Mouse (Mus musculus) hindbrain, embryonic 10.5 days (tissue): ENCODE measurements at regions not wholly inside any gene's neighbourhood (a gene's known extent, or its start where the extent isn't known, plus 50 kb on each side); places are given as distances from the start of the nearest gene placed in this dataset.

ENCODE experiments used
- DNase-seq: peaks from one replicate; pipeline ENCODE4 v3.0.0-alpha.2; 2017; ENCODE audit warnings: low spot score
- H3K27ac ChIP-seq: fragments of 300-500 bp; sonication (generic); 2 replicates; pipeline ENCODE4 v1.5.1; 2016; ENCODE audit warnings: mild to moderate bottlenecking, moderate library complexity
- H3K27me3 ChIP-seq: fragments of 300-500 bp; sonication (generic); 2 replicates; pipeline ENCODE4 v1.6.1; 2016; ENCODE audit warnings: mild to moderate bottlenecking; ENCODE audit not compliant: poor library complexity, insufficient read depth, severe bottlenecking
- H3K36me3 ChIP-seq: fragments of 300-500 bp; sonication (generic); 2 replicates; pipeline ENCODE4 v1.6.1; 2016; ENCODE audit warnings: mild to moderate bottlenecking, moderate library complexity
- H3K4me1 ChIP-seq: fragments of 300-500 bp; sonication (generic); replicated peaks from 2 replicates; pipeline ENCODE4 v1.6.1; 2016; ENCODE audit warnings: mild to moderate bottlenecking
- H3K4me3 ChIP-seq: fragments of 300-500 bp; sonication (generic); 2 replicates; pipeline ENCODE4 v1.5.1; 2016; ENCODE audit warnings: mild to moderate bottlenecking, moderate library complexity
- H3K9me3 ChIP-seq: fragments of 300-500 bp; sonication (generic); 2 replicates; pipeline ENCODE4 v1.6.1; 2016; ENCODE audit warnings: mild to moderate bottlenecking, moderate library complexity
- WGBS: fragments of 180-500 bp; shearing (Covaris S2); methylation state at CpG from one replicate; pipeline ENCODE4 v1.1.7; 2016; 5-methylcytosine and 5-hydroxymethylcytosine counted together

DNA sequence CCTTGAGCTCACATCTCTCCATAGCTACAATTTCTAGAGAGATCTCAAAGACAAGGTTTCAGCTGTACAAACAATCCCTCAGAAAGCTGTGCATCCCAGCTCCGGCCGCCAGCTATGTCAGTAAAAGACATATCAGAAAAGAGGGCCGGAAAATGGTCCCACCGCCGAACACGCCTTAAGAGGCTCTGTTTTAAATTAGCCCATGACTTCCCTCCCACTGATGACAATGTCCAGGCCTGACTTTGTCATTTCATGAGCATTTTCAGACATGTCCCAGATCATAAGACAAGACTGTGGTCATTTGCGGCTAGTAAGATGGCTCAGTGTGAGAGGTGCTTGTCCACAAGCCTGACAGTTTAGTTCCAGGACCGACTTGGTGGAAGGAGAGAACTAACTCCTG is 78.0 kb upstream of the Mgme1 start:
- H3K27ac ChIP-seq = no peak overlapping the region
- WGBS = 79% methylated on average over 8 of the region's 8 CpGs
- H3K27me3 ChIP-seq = peaks cover 12% of the 10 kb centered on the region

DNA sequence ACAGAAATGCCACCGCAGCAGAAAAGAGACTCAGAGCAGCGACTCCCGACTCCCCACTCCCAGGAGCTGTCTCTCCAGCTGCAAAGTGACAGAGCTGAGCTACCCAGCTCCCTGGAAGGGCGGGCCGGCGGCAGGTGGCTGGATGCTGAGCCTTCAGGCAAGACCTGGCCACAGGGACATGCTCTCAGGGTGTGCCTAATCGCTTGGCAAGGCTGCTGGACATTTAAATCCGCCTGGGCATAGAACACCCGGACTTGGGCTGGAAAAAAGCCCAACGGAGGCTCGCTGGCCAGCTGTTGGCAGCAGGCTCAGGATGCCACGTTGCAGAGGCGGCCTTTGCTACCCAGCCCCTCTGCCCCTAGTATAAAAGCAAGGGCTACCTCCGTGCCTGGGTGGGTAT is 74.6 kb upstream of the Mgme1 start:
- WGBS = 65% methylated on average over 14 of the region's 14 CpGs
- peaks cover 9% of the 10 kb centered on the region for H3K4me1 ChIP-seq

More for the DNA sequence above, 78.0 kb upstream of the Mgme1 start:
- no peak overlapping the region for H3K4me3 ChIP-seq
- DNase-seq = no peak
- no peaks in the 10 kb centered on the region for H3K36me3 ChIP-seq
- no peaks in the 10 kb centered on the region for H3K9me3 ChIP-seq
- H3K4me1 ChIP-seq = peaks cover 19% of the 10 kb centered on the region

DNA sequence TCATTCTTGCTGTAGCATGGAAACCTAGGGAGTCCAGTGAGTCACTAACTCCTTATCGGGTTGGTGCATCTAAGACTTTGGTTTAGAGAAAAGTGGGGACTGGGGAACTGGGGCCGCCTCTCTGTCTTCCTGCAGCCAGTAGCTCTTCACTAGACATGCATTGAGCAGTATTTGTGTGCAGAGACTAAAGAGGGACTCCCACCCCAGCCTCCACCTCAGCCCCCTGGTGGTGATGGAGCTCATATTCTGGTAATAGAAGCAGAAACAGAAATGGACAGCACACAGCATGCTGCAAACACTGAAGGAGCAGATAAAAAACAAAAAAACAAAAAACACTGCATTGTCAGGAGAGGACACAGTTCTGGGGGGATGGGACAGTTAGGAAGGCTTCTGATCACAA is 73.3 kb upstream of the Mgme1 start:
- 0 out of 2 replicates have a peak, but pooled peaks cover 2% of the 10 kb centered on the region for H3K9me3 ChIP-seq
- DNase-seq = peak; percentile 38
- peaks cover 5% of the 10 kb centered on the region; the same call in 1 of the 2 replicates for H3K27me3 ChIP-seq
- no peak overlapping the region for H3K27ac ChIP-seq
- peaks cover 9% of the 10 kb centered on the region for H3K4me1 ChIP-seq
- WGBS = 77% methylated on average over 2 of the region's 2 CpGs
- no peaks in the 10 kb centered on the region for H3K36me3 ChIP-seq
- H3K4me3 ChIP-seq = no peak overlapping the region

More for the DNA sequence above, 74.6 kb upstream of the Mgme1 start:
- Histone ChIP-seq H3K36me3 (no peaks in the 10 kb centered on the region), H3K4me3 (no peak overlapping the region), H3K27me3 (peaks cover 5% of the 10 kb centered on the region; the same call in 1 of the 2 replicates), H3K9me3 (0 out of 2 replicates have a peak, but pooled peaks cover 2% of the 10 kb centered on the region), H3K27ac (peak overlapping the region; percentile 13; the same call in 1 of the 2 replicates)
- no peak for DNase-seq

DNA sequence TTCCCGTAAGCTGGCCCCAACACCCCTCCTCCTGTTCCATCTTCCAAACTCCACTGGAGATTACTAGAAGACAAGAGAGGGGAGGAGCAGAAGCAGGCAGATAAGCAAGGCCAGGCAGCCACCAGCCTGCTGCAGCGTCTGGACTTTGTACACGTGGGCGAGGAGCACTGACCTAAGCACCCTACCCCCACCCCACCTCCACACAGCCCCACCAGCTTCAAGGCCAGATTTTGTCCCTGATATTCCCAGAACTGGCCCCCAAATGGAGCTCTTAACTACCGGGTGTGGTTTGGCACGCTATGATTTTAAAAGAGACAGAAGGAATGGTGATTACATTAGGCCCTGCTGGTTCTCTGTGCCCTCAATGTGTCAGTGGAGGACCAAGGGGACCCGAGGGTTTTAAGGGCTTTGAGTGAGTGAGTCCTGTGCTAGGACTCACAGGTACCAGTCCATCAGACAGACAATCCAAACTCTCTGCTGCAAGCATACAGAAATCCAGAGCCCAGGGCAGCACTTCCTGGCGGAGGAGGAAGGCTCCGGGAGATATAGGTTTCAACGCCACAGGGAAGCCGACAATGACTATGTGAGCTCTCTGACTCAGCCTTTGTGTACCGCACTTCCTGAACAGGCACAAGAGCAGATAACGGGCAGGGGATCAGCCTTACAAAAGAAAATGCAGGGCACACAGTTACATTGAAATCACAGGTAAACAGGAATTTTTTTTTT is 72.0 kb upstream of the Mgme1 start:
- Histone ChIP-seq H3K27me3 (peaks cover 5% of the 10 kb centered on the region; the same call in 1 of the 2 replicates), H3K9me3 (0 out of 2 replicates have a peak, but pooled peaks cover 2% of the 10 kb centered on the region), H3K4me3 (no peak overlapping the region), H3K27ac (0 out of 2 replicates have a peak overlapping the region, but pooled peaks have one; percentile 23), H3K36me3 (no peaks in the 10 kb centered on the region), H3K4me1 (peaks cover 13% of the 10 kb centered on the region)
- DNase-seq = no peak
- 75% methylated on average over 13 of the region's 13 CpGs for WGBS
